Mouse (Mus musculus): Measurements from ENCODE around the gene Cd55.
"Not testable (repeated sequence)": the region's sequence is repeated elsewhere in the genome, so short reads cannot be mapped to it uniquely, and the experiment has no call there.

Gene Cd55

GRCm38 (mm10) chr1:130427175-130427853, 35.2 kb downstream of the Cd55 start:
- not testable (repeated sequence) for DNase-seq (ENCODE audit: low spot score)

- DNase-seq (ENCODE audit: low spot score) = no peak
Observed at GRCm38 (mm10) chr1:130422664-130423111, 39.9 kb downstream of the Cd55 start, which contains the start of gene Cd55b. Gene Cd55b (minus strand): TSS chr1:130423009.

- not testable (repeated sequence) for DNase-seq (ENCODE audit: low spot score)
Observed at GRCm38 (mm10) chr1:130422033-130422432, 40.5 kb downstream of the Cd55 start.

- not testable (repeated sequence) for DNase-seq (ENCODE audit: low spot score)
Observed at GRCm38 (mm10) chr1:130397109-130397508, 65.4 kb downstream of the Cd55 start.
